Mouse (Mus musculus): ENCODE data around the gene Pitpnm1. TPM values are rescaled to one million over a fixed set of nuclear protein-coding genes. Genes with fewer than 3 reads are reported as not detected.

The Pitpnm1 gene
- polyA plus RNA-seq, 1 experiment from 2014 or later: 7.3 TPM

DNA sequence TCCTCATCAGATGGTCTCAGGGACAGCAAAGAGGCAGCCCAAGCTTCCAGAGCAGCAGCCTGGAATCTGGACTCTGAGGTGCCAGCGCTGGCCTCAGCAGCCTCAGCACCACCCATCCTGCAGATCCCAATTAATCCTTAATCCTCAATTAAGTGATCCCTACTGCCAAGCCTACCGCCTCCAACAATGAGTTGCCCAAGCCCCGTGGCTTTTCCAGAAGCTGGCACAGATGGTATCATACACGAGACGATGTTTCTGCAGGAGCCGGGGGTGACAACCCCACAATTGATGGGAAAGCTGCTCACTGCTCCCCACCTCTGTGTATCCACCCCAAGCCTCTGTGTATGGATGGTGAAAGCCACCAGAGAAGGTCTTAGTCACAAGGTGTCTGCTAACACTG lies 10.7 kb upstream of the Pitpnm1 start:
- no peak overlapping the region for H3K4me3 ChIP-seq
- 78% methylated on average over 6 of the region's 6 CpGs for WGBS
- no peak for ATAC-seq (ENCODE audit: low FRiP score, low read depth)
- no peaks in the 10 kb centered on the region for H3K9me3 ChIP-seq
- H3K4me2 ChIP-seq (replicated peaks): no peak overlapping the region
- no peaks in the 10 kb centered on the region for H3K36me3 ChIP-seq
- H3K9ac ChIP-seq: no peak overlapping the region
- no peaks in the 10 kb centered on the region for H3K4me1 ChIP-seq
- no peak overlapping the region for H3K27ac ChIP-seq
- H3K27me3 ChIP-seq: no peaks in the 10 kb centered on the region; the same call in 1 of the 2 replicates

DNA sequence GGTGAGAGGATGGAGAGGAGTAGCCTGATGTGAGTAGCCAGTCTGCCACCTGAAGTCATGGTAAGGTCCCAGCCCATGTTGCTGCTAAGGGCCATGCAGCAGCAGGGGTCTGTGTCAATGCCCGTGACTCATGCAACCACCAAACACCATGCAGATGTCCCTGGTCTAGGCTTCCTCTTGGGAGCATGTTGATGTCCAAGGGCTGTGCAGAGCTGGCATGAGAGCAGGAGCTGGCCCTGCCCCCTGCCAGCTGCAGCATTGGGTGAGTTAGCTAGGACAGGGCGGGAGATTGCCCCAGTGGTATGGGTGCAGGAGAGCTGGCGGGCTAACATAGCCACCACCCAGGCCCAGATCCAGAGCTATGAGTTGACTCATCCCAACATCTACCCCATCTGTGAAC lies 9.4 kb upstream of the Pitpnm1 start:
- Histone ChIP-seq H3K27me3 (no peaks in the 10 kb centered on the region; the same call in 1 of the 2 replicates), H3K4me1 (no peaks in the 10 kb centered on the region), H3K4me3 (no peak overlapping the region), H3K9ac (no peak overlapping the region), H3K36me3 (no peaks in the 10 kb centered on the region), H3K27ac (no peak overlapping the region), H3K4me2 (replicated peaks) (no peak overlapping the region), H3K9me3 (no peaks in the 10 kb centered on the region)
- WGBS: 91% methylated on average over 3 of the region's 3 CpGs
- ATAC-seq (ENCODE audit: low FRiP score, low read depth): no peak

DNA sequence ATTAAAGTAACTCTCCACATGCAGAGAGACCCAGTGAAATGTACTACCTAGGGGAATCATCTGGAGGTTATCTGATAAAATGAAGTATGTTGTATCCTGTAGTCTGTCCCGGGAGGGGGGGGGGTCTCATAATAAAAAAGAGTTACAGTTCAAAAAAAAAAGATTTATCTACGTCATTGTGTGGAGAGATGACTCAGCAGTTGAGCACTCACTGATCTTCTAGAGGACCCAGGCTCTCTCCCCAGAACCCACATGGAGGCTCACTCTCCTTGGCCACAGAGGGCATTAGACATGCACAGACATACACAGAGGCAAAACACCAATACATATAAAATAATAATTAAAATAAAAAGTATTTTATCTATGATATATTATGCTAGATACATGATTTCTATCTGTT lies 8.4 kb upstream of the Pitpnm1 start:
- Histone ChIP-seq H3K27ac (no peak overlapping the region), H3K4me3 (no peak overlapping the region), H3K27me3 (no peaks in the 10 kb centered on the region; the same call in 1 of the 2 replicates), H3K36me3 (no peaks in the 10 kb centered on the region), H3K4me1 (peaks cover 6% of the 10 kb centered on the region), H3K9me3 (no peaks in the 10 kb centered on the region), H3K4me2 (replicated peaks) (no peak overlapping the region), H3K9ac (no peak overlapping the region)
- WGBS: 59% methylated on average over 2 of the region's 2 CpGs
- no peak for ATAC-seq (ENCODE audit: low FRiP score, low read depth)

DNA sequence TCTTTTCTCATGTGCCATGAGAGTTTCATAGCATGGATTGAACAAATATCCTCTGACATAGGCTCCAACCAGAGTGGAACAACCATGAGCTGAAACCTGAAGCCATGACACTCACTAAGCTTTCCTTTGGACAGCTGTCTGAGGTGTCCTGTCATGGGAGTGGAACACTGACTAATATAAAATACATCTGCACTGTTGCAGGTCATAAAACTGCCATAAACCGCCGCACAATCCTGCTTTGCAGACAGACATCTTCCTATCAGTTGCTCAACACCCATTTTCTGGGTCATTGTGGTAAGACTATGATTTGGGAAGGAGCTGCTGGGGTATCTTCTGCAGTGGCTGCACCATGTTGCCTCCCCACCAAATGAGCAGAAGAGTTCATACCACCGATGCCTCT lies 7.0 kb upstream of the Pitpnm1 start:
- Histone ChIP-seq H3K4me1 (peaks cover 14% of the 10 kb centered on the region), H3K27me3 (no peaks in the 10 kb centered on the region; the same call in 1 of the 2 replicates), H3K4me2 (replicated peaks) (no peak overlapping the region), H3K27ac (no peak overlapping the region), H3K9ac (no peak overlapping the region), H3K9me3 (no peaks in the 10 kb centered on the region), H3K4me3 (no peak overlapping the region), H3K36me3 (no peaks in the 10 kb centered on the region)
- no peak for ATAC-seq (ENCODE audit: low FRiP score, low read depth)
- WGBS: 67% methylated on average over 3 of the region's 3 CpGs

DNA sequence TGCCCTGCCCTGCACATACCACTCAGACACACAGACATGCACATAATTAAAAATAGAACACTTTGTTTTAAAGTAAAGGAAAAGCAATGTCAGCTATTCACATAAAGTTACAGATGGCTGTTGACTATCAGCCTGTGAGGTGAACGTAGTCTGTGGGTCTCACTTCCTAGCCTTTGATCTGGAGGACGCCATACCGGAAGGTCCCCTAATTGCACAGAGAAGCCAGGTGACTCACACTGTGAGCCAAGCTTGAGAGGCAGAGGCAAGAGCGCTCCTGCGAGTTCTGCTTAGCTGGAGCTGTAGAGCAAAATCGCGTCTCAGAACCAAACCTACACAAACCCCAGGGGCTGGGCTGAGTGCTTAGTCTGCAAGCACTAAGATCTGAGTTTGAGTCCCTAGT lies 6.0 kb upstream of the Pitpnm1 start:
- no peak for ATAC-seq (ENCODE audit: low FRiP score, low read depth)
- Histone ChIP-seq H3K27me3 (no peaks in the 10 kb centered on the region; the same call in 1 of the 2 replicates), H3K4me3 (no peak overlapping the region), H3K4me2 (replicated peaks) (no peak overlapping the region), H3K9ac (no peak overlapping the region), H3K27ac (no peak overlapping the region), H3K4me1 (peaks cover 22% of the 10 kb centered on the region), H3K9me3 (no peaks in the 10 kb centered on the region), H3K36me3 (no peaks in the 10 kb centered on the region)
- WGBS: 42% methylated on average over 7 of the region's 7 CpGs

DNA sequence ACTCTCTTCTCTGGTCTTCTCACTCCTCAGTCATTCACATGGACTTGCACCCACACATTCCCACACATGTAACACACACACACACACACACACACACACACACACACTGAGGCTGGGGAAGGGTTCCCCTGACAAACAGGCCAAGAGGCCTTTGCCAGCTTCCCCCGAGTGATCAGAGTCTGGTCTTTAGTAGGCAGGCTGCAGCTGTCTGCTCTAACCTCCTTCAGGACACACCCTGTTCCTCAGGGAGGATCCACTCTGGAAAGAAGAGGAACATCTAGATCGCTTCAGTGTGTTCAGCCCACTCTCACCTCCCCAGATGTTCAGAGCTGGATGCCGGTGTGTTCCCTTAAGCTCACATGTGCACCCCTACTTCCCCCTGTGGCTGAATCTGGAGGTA lies 5.5 kb upstream of the Pitpnm1 start:
- no peaks in the 10 kb centered on the region for H3K36me3 ChIP-seq
- no peak for ATAC-seq (ENCODE audit: low FRiP score, low read depth)
- peaks cover 3% of the 10 kb centered on the region for H3K27me3 ChIP-seq
- H3K4me1 ChIP-seq: peaks cover 26% of the 10 kb centered on the region
- no peak overlapping the region for H3K4me3 ChIP-seq
- H3K4me2 ChIP-seq (replicated peaks): no peak overlapping the region
- H3K9ac ChIP-seq: no peak overlapping the region
- H3K27ac ChIP-seq: no peak overlapping the region
- 74% methylated on average over 3 of the region's 3 CpGs for WGBS
- H3K9me3 ChIP-seq: no peaks in the 10 kb centered on the region

DNA sequence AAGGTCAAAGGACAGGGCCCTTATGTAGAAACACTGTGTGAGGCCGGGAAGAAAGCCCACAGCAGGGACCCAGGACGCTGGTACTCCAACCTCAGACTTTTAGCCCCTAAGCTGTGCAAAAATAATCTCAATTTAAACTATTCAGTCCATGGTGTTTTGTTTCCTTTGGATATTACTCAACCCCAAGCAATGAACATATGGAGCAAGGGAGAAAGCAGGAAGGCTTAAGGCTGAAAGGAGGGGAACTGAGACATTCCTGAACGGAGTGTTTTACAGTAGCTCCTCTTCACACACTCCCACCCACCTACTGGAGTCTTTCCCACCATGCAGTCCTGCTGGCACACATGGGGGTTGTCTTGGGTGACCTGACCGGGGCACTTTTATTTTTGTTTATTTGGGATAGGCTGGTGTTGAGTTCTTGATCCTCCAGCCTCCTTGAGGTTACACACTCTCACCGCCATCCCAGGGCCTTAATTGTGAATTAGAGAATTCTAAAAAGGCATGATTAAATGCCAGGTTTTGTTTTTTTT lies 5.0 kb upstream of the Pitpnm1 start:
- 81% methylated on average over 5 of the region's 5 CpGs for WGBS
- ATAC-seq (ENCODE audit: low FRiP score, low read depth): no peak
- Histone ChIP-seq H3K9me3 (no peaks in the 10 kb centered on the region), H3K4me3 (no peak overlapping the region), H3K9ac (no peak overlapping the region), H3K4me2 (replicated peaks) (no peak overlapping the region), H3K4me1 (peaks cover 31% of the 10 kb centered on the region), H3K27me3 (peaks cover 8% of the 10 kb centered on the region), H3K36me3 (no peaks in the 10 kb centered on the region), H3K27ac (no peak overlapping the region)

DNA sequence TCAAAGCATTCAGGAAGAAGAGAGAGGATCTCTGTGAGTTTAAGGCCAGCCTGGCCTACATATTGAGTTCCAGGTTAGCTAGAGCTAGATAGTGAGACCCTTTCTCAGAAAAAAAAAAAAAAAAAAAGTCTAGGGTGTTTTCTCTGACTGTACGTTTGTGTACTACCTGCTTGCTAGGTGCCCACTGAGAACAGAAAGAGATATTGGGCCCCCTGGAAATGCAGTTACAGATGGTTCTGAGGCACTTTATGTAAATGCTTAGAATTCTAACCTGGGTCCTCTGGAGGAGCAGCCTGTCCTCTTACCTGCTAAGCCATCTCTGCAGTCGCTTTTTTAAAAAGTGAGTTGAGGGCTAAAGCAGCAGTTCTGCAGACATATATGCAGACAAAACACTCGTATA lies 4.0 kb upstream of the Pitpnm1 start:
- no peak for ATAC-seq (ENCODE audit: low FRiP score, low read depth)
- Histone ChIP-seq H3K36me3 (no peaks in the 10 kb centered on the region), H3K4me3 (no peak overlapping the region), H3K9ac (no peak overlapping the region), H3K4me1 (peaks cover 40% of the 10 kb centered on the region), H3K27me3 (peaks cover 18% of the 10 kb centered on the region), H3K4me2 (replicated peaks) (peak overlapping the region; percentile 74; the same call in 1 of the 2 replicates), H3K27ac (no peak overlapping the region), H3K9me3 (no peaks in the 10 kb centered on the region)
- 65% methylated on average over 3 of the region's 3 CpGs for WGBS

DNA sequence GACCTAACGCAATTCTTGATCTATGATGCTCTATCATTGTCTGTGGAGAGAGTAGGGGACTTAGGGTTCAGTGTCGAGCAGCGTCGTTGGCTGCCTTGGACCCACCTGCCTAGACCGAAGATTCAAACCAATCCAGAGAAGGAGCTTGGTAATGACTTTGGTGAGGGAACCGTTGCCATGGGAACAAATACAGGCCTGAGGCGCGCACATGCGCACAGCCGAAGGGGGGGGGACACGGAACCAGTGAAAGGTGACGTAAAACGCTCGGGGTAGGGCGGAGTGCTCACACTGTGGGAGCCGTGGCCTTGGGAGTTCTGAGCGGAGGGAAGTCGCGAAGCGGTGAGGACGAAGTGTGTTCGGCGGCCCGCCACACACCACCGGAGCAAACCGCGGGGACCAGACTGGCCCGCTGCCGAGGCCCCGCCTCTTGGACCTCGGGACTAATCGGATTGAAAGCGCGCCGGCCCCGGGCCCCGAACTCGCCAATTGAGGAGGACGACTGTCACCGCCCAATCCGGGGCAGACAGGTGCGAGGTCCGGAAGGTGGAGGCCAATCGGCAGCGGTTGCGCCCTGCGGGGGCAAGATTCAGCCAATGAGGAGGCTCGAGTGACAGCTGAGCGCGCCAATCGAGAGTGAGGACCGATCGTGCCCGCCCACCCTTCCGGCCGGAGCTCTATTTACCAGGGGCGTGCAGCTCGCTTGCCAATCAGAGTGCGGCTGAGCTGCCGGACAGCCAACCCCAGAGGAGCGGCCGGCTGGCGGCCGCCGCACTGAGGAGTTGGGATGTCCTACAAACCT lies 3.0 kb upstream of the Pitpnm1 start, which contains the start of gene Cdk2ap2:
Gene Cdk2ap2 (plus strand): TSS at position 541 of the 799 bp plus-strand sequence.
- ATAC-seq (ENCODE audit: low FRiP score, low read depth): peak; percentile 94
- no peaks in the 10 kb centered on the region for H3K9me3 ChIP-seq
- peak within 1 kb of the TSS; percentile 74 for H3K4me2 ChIP-seq (replicated peaks)
- H3K36me3 ChIP-seq: no peaks in the 10 kb centered on the region
- H3K27me3 ChIP-seq: peaks cover 28% of the 10 kb centered on the region
- peak within 1 kb of the TSS; percentile 60 for H3K9ac ChIP-seq
- H3K4me3 ChIP-seq: peak within 1 kb of the TSS; percentile 56
- under 1% methylated on average over 65 of the region's 65 CpGs for WGBS
- peak within 1 kb of the TSS; percentile 52; the same call in 1 of the 2 replicates for H3K27ac ChIP-seq
- H3K4me1 ChIP-seq: peaks cover 49% of the 10 kb centered on the region

DNA sequence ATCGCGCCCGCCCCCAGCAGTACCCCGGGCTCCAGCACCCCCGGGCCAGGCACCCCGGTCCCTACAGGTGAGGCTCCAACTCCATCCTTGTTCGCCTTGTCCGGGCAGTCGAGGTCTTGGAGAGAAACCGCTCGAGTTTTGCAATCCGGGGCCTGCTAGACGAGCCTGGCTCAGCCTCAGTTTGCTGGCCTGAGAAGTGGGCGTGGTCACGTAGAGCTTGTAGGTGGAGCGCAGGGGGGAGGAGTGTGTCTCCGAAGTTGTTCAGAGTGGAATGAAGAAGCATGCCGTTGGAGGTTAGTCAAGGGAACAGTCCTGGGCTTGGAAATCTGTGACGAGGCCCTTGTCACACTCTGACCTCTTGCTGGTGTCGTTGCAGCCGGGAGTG lies 2.4 kb upstream of the Pitpnm1 start:
- peak; percentile 49; the same call in 1 of the 2 replicates for ATAC-seq (ENCODE audit: low FRiP score, low read depth)
- WGBS: 1% methylated on average over 21 of the region's 21 CpGs
- Histone ChIP-seq H3K36me3 (no peaks in the 10 kb centered on the region), H3K9ac (peak overlapping the region; percentile 57), H3K4me1 (peaks cover 49% of the 10 kb centered on the region), H3K9me3 (no peaks in the 10 kb centered on the region), H3K27me3 (peaks cover 34% of the 10 kb centered on the region), H3K27ac (peak overlapping the region; percentile 52; the same call in 1 of the 2 replicates), H3K4me2 (replicated peaks) (peak overlapping the region; percentile 74), H3K4me3 (peak overlapping the region; percentile 56)

DNA sequence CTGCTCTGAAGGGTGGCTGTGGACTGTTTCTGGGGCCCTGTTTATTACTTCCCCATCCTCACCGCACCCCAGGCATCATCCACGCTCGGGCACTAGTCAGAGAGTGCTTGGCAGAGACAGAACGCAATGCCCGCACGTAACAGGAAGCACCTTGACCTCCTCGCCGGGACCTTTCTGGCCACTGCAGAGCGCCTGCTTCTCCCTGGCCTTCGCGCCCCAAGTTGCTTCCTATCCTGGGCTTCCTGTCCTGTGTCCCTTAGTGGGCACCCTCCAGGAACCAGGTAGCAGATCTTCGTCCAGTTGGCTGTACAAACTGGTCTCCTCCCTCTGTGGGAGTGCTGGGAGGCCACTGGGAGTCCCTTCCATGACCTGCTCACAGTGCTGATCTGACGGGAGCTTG lies 1.4 kb upstream of the Pitpnm1 start:
- no peak overlapping the region for H3K9ac ChIP-seq

DNA sequence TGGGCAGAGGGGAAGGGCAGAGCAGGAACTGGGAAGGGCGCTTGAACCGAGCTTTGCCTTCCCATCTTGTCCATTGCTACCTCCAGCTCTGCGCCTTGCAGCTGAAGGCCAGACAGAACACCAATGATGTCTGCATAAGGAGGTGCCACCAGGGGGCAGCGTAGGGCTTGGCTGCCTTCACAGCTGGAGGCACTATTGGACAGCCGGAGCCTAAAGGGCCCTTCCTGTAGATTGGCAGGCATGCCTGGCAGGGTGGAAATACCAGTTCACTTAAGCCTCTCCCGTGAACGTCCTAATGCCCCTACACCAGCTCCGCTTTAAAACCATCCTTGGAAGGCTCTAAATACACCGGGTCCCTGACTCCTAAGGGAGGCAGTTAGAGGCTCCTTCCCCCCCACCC lies 742 bp upstream of the Pitpnm1 start:
- no peak overlapping the region for H3K9ac ChIP-seq
- peak overlapping the region; percentile 95 for H3K4me2 ChIP-seq (replicated peaks)
- no peaks in the 10 kb centered on the region for H3K9me3 ChIP-seq
- H3K4me3 ChIP-seq: peak overlapping the region; percentile 10; the same call in 1 of the 2 replicates
- 10% methylated on average over 9 of the region's 9 CpGs for WGBS
- peaks cover 49% of the 10 kb centered on the region for H3K4me1 ChIP-seq
- no peak overlapping the region for H3K27ac ChIP-seq
- H3K36me3 ChIP-seq: no peaks in the 10 kb centered on the region
- peaks cover 45% of the 10 kb centered on the region for H3K27me3 ChIP-seq
- no peak for ATAC-seq (ENCODE audit: low FRiP score, low read depth)

More for the DNA sequence above, 1.4 kb upstream of the Pitpnm1 start:
- Histone ChIP-seq H3K27ac (no peak overlapping the region), H3K27me3 (peaks cover 44% of the 10 kb centered on the region), H3K9me3 (no peaks in the 10 kb centered on the region), H3K36me3 (no peaks in the 10 kb centered on the region), H3K4me1 (peaks cover 49% of the 10 kb centered on the region), H3K4me2 (replicated peaks) (peak overlapping the region; percentile 95), H3K4me3 (no peak overlapping the region)
- 93% methylated on average over 13 of the region's 13 CpGs for WGBS
- no peak for ATAC-seq (ENCODE audit: low FRiP score, low read depth)
